Mouse (Mus musculus): ENCODE data around the gene Catsperd. TPM values are rescaled to one million over a fixed set of nuclear protein-coding genes. Genes with fewer than 3 reads are reported as not detected.

The Catsperd gene
- polyA plus RNA-seq, 1 experiment from 2014 or later: 1.6 TPM

DNA sequence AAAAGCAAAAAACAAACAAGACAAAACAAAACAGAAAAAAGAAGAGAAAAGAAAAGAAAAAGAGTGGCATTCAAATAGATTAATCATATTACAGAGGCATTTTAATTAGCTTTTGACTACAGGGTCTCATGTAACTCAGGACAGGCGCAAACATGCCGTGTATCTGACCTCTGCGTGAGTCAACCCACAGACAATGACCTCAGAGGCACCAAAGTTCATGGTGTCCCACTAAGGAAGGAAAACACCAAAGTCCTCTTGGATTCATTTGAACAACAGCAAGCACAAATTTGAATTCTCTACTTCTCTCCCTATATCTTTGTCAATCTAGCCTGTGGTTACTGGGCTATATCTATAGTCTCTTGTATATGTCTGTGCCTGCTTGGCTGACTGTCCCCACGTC is 15.3 kb downstream of the Catsperd start:
- Histone ChIP-seq H3K27ac (replicated peaks) (no peak overlapping the region), H3K4me2 (no peak overlapping the region), H3K9ac (replicated peaks) (no peak overlapping the region), H3K9me3 (replicated peaks) (no peaks in the 10 kb centered on the region), H3K36me3 (no peaks in the 10 kb centered on the region), H3K27me3 (replicated peaks) (no peaks in the 10 kb centered on the region), H3K4me1 (no peaks in the 10 kb centered on the region), H3K4me3 (replicated peaks) (no peak overlapping the region)
- ATAC-seq (ENCODE audit: low FRiP score): no peak
- WGBS: 84% methylated on average over 4 of the region's 4 CpGs

GRCm38 (mm10) chr17:56647546-56647945 is 19.6 kb downstream of the Catsperd start:
- no peaks in the 10 kb centered on the region for H3K4me1 ChIP-seq
- H3K27me3 ChIP-seq (replicated peaks): no peaks in the 10 kb centered on the region
- no peak overlapping the region for H3K4me3 ChIP-seq (replicated peaks)
- 65% methylated on average over 12 of the region's 13 CpGs for WGBS
- H3K9me3 ChIP-seq (replicated peaks): no peaks in the 10 kb centered on the region
- H3K9ac ChIP-seq (replicated peaks): no peak overlapping the region
- no peak overlapping the region for H3K4me2 ChIP-seq
- no peak for ATAC-seq (ENCODE audit: low FRiP score)
- no peaks in the 10 kb centered on the region for H3K36me3 ChIP-seq
- H3K27ac ChIP-seq (replicated peaks): no peak overlapping the region

DNA sequence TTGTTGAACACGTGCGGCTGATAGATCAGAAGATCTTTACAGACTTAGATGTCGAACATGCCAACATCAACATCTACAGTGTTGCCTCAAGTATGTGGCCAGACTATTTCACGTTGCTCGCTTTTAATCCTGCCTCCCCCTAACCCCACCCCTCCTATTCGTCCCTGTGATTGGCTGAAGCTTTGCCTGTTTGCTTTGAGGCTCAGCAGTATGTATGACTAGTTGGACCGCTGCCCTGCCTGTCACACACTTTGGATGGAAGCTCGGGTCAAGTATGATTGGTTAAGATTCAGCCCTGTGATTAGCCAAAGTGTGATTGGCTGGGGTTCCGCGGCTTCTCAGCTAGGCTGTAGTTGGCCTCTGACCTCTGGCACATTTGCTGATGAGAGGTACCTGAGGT is 23.9 kb downstream of the Catsperd start:
- H3K4me1 ChIP-seq: no peaks in the 10 kb centered on the region
- no peak overlapping the region for H3K4me2 ChIP-seq
- 25% methylated on average over 10 of the region's 10 CpGs for WGBS
- no peaks in the 10 kb centered on the region for H3K9me3 ChIP-seq (replicated peaks)
- no peak overlapping the region for H3K4me3 ChIP-seq (replicated peaks)
- no peaks in the 10 kb centered on the region for H3K27me3 ChIP-seq (replicated peaks)
- H3K36me3 ChIP-seq: no peaks in the 10 kb centered on the region
- no peak; the same call in 1 of the 2 replicates for ATAC-seq (ENCODE audit: low FRiP score)
- H3K9ac ChIP-seq (replicated peaks): no peak overlapping the region
- no peak overlapping the region for H3K27ac ChIP-seq (replicated peaks)

DNA sequence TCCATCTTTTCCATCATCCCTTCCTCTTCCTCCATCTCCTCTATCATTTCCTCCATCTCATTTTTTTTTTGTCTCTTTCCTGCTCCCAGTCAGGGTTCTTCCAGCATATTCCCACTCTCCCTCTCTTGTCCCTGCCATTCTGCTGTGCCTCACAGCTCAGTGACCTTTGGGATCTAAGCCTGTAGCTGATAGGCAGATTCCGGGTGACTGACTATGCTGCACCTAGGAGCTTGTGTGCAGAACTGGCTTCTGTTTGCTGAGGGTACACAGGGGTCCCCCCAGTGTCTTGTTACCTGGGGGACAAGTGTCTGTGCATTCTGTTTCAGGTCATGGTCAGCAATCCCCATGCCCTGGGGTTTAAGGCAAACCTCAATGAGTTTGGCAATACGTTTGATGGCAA is 26.8 kb downstream of the Catsperd start:
- Histone ChIP-seq H3K4me2 (no peak overlapping the region), H3K4me1 (no peaks in the 10 kb centered on the region), H3K9ac (replicated peaks) (no peak overlapping the region), H3K36me3 (no peaks in the 10 kb centered on the region), H3K4me3 (replicated peaks) (no peak overlapping the region), H3K27me3 (replicated peaks) (no peaks in the 10 kb centered on the region), H3K9me3 (replicated peaks) (no peaks in the 10 kb centered on the region), H3K27ac (replicated peaks) (no peak overlapping the region)
- 83% methylated on average over 2 of the region's 2 CpGs for WGBS
- no peak for ATAC-seq (ENCODE audit: low FRiP score)

- Histone ChIP-seq H3K9ac (replicated peaks) (no peak overlapping the region), H3K4me3 (replicated peaks) (no peak overlapping the region), H3K4me1 (no peaks in the 10 kb centered on the region), H3K27me3 (replicated peaks) (no peaks in the 10 kb centered on the region), H3K36me3 (no peaks in the 10 kb centered on the region), H3K4me2 (no peak overlapping the region), H3K27ac (replicated peaks) (no peak overlapping the region), H3K9me3 (replicated peaks) (no peaks in the 10 kb centered on the region)
- WGBS: 89% methylated on average over 3 of the region's 3 CpGs
- no peak for ATAC-seq (ENCODE audit: low FRiP score)
Measured at GRCm38 (mm10) chr17:56655311-56655710, 27.4 kb downstream of the Catsperd start.

DNA sequence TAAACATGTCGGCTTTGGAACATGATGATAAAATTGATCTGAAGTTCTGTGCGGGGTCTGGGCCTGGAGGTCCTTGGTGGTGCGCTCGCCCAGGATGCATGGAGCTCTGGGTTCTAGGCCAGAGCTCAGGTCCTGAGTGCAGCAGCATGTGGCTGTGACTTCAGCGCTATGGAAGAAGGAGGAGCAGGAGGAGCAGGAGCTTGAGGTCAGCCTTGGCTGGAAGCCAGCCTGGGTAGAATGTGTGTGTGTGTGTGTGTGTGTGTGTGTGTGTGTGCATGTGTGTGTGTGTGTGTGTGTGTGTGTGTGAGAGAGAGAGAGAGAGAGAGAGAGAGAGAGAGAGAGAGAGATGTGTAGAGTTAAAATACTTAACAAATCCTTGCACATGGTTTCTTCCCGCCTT is 28.2 kb downstream of the Catsperd start:
- no peak for ATAC-seq (ENCODE audit: low FRiP score)
- Histone ChIP-seq H3K36me3 (no peaks in the 10 kb centered on the region), H3K9me3 (replicated peaks) (no peaks in the 10 kb centered on the region), H3K4me2 (no peak overlapping the region), H3K4me3 (replicated peaks) (no peak overlapping the region), H3K27me3 (replicated peaks) (no peaks in the 10 kb centered on the region), H3K9ac (replicated peaks) (no peak overlapping the region), H3K4me1 (no peaks in the 10 kb centered on the region), H3K27ac (replicated peaks) (no peak overlapping the region)
- WGBS: 88% methylated on average over 6 of the region's 6 CpGs

DNA sequence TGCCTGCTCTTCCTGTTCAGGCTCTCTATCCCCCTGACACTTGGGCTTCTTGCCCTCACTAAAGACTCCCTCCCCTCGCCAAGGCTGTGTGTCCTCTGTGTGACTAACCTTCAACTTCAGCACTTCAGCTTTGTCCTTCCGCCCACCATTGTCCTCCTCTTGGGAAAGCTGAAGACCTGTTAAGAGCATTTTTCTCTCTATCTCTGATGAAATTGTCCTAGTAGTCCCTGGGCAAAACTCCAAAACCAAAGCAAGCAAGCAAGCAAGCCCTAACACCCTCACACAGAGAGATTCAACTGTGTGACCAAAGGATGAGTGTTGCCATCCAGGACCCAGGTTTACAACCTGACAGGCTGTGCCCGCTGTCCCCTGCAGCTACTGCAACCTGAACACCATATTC is 35.7 kb downstream of the Catsperd start:
- H3K27ac ChIP-seq (replicated peaks): no peak overlapping the region
- no peak for ATAC-seq (ENCODE audit: low FRiP score)
- no peak overlapping the region for H3K9ac ChIP-seq (replicated peaks)
- H3K27me3 ChIP-seq (replicated peaks): peaks cover 9% of the 10 kb centered on the region
- H3K9me3 ChIP-seq (replicated peaks): no peaks in the 10 kb centered on the region
- H3K36me3 ChIP-seq: no peaks in the 10 kb centered on the region
- H3K4me3 ChIP-seq (replicated peaks): no peak overlapping the region
- WGBS: 50% methylated on average over 3 of the region's 3 CpGs
- peaks cover 5% of the 10 kb centered on the region for H3K4me1 ChIP-seq
- H3K4me2 ChIP-seq: no peak overlapping the region

DNA sequence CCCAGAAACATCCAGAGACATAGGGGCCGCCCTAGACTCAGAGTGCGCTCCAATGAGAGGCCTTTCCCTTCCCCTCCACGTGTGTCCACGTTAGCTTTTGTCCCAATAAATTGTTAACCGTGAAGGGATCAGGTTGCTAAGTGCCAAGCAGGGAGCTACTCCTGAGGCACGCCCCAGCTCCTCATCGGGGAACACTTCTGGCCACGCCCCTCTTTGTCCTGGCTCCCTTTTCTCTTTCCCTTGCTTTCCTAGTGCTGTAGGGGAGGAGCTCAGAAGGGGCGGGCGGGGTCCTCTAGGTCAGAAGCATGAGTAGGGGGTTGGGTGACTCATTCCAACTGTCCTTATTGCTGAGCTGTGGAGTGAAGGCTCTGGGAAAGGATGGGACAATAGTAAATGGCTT is 36.4 kb downstream of the Catsperd start:
- no peaks in the 10 kb centered on the region for H3K36me3 ChIP-seq
- peaks cover 9% of the 10 kb centered on the region for H3K27me3 ChIP-seq (replicated peaks)
- no peak overlapping the region for H3K4me3 ChIP-seq (replicated peaks)
- H3K9me3 ChIP-seq (replicated peaks): no peaks in the 10 kb centered on the region
- no peak overlapping the region for H3K9ac ChIP-seq (replicated peaks)
- ATAC-seq (ENCODE audit: low FRiP score): no peak
- WGBS: 5% methylated on average over 10 of the region's 10 CpGs
- H3K4me2 ChIP-seq: 0 out of 2 replicates have a peak overlapping the region, but pooled peaks have one; percentile 4
- no peak overlapping the region for H3K27ac ChIP-seq (replicated peaks)
- peaks cover 6% of the 10 kb centered on the region for H3K4me1 ChIP-seq

DNA sequence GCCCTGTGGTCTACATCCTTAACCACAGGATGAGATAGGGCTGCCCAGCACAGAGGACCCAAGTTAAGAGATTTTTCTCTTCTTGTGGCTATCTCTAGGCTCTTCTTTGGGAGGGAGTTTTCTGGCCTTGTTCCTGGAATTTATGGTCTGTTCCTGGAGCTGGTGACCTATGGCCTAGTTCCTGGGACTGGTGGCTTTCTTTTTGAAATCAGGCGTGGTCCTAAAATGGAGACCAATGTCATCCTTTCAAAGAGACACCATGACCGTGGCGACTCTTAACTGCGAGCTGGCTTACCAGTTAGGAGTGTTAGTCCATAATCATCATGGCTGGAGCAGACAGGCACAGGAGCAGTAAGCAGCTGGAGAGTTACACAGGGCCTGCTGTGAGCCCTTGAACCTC is 38.4 kb downstream of the Catsperd start:
- H3K36me3 ChIP-seq: no peaks in the 10 kb centered on the region
- H3K4me3 ChIP-seq (replicated peaks): no peak overlapping the region
- H3K27ac ChIP-seq (replicated peaks): no peak overlapping the region
- 76% methylated on average over 4 of the region's 4 CpGs for WGBS
- peaks cover 6% of the 10 kb centered on the region for H3K4me1 ChIP-seq
- no peak overlapping the region for H3K9ac ChIP-seq (replicated peaks)
- H3K4me2 ChIP-seq: no peak overlapping the region
- peaks cover 9% of the 10 kb centered on the region for H3K27me3 ChIP-seq (replicated peaks)
- no peak for ATAC-seq (ENCODE audit: low FRiP score)
- H3K9me3 ChIP-seq (replicated peaks): no peaks in the 10 kb centered on the region

DNA sequence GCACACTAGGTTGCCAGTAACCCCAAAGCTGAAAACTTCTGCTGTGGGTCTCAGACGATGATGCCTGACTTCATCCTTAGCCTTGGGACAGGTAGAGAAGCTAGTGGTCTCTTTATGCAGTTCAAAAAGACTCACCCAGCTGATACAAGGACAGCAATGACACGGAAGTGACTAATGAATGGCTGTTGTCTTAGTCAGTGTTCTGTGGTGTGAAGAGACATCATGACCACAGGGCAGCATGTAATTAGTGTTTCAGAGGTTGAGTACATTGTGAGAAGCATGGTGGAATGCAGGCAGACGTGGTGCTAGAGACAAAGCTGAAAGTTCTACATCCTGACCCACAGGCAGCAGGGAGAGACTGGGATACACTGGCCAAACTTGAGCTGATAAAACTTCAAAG is 39.6 kb downstream of the Catsperd start:
- Histone ChIP-seq H3K27me3 (replicated peaks) (peaks cover 9% of the 10 kb centered on the region), H3K9me3 (replicated peaks) (no peaks in the 10 kb centered on the region), H3K36me3 (no peaks in the 10 kb centered on the region), H3K4me1 (peaks cover 10% of the 10 kb centered on the region), H3K4me2 (no peak overlapping the region), H3K4me3 (replicated peaks) (no peak overlapping the region), H3K9ac (replicated peaks) (no peak overlapping the region), H3K27ac (replicated peaks) (no peak overlapping the region)
- 78% methylated on average over 3 of the region's 3 CpGs for WGBS
- ATAC-seq (ENCODE audit: low FRiP score): no peak

DNA sequence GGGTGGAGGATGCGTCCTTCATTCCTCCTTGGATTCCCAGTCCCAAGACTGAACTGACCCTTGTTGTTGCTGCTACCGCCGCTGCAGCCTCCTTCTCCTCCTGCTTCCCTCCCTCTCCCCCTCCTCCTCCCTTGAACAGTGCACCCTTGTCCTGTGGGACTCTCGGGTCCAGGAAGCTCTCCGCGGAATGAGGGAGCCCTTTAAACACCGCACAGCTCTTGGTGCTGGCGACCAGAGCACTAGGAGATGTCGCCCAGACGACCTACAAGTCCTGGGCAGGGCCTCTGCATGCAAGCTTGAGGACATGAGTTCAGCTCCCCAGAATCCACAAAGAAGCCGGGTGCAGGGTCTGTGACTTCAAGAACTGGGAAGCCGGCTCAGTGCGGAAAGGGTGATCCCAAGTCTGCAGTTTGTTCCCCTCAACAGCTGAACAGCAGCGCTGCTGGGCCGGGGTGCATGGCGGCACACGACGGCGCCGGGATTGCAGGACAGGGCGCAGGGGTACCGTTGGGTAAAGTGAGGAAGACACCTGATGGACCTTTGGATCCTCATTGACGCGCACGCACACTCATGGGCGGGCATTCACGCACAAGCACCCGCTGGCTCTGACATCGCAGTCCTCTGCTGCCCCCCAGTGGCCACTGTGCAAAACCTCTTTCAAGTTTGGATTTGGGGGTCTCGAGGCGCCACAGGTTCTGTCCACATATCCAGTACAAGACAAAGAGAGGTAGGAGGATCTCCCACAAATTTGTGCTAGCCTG is 40.6 kb downstream of the Catsperd start:
- peak overlapping the region; percentile 45 for H3K4me3 ChIP-seq (replicated peaks)
- no peaks in the 10 kb centered on the region for H3K36me3 ChIP-seq
- H3K4me2 ChIP-seq: peak overlapping the region; percentile 91
- peak; percentile 29; the same call in 1 of the 2 replicates for ATAC-seq (ENCODE audit: low FRiP score)
- WGBS: 3% methylated on average over 31 of the region's 31 CpGs
- H3K27ac ChIP-seq (replicated peaks): no peak overlapping the region
- peaks cover 9% of the 10 kb centered on the region for H3K27me3 ChIP-seq (replicated peaks)
- no peaks in the 10 kb centered on the region for H3K9me3 ChIP-seq (replicated peaks)
- peak overlapping the region; percentile 50 for H3K9ac ChIP-seq (replicated peaks)
- peaks cover 12% of the 10 kb centered on the region for H3K4me1 ChIP-seq

DNA sequence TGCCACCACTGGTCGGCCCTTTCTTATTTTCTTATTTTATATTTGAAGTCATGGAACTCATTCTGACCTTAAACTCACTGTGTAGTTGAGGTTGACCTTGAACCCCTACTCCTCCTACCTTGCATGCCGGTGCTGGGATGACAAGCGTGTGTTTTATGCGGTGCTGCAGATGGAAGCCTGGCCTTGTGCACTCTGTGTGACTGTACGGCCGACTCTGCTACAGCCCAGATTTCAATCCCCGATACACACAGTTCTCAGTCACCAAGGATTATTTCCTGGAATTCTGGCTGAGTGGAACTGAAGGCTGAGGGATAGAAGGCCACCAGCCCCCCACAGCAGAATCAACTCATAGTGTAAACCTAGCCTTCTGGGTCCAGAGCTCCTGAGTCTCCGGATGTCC is 41.8 kb downstream of the Catsperd start:
- no peaks in the 10 kb centered on the region for H3K36me3 ChIP-seq
- no peak overlapping the region for H3K4me3 ChIP-seq (replicated peaks)
- H3K27me3 ChIP-seq (replicated peaks): peaks cover 9% of the 10 kb centered on the region
- no peak overlapping the region for H3K9ac ChIP-seq (replicated peaks)
- 85% methylated on average over 8 of the region's 8 CpGs for WGBS
- no peak for ATAC-seq (ENCODE audit: low FRiP score)
- peaks cover 21% of the 10 kb centered on the region for H3K4me1 ChIP-seq
- no peaks in the 10 kb centered on the region for H3K9me3 ChIP-seq (replicated peaks)
- no peak overlapping the region for H3K4me2 ChIP-seq
- no peak overlapping the region for H3K27ac ChIP-seq (replicated peaks)
